Mouse (Mus musculus): Measurements from ENCODE around the gene Ess2. TPM values are rescaled to one million over a fixed set of nuclear protein-coding genes. Genes with fewer than 3 reads are reported as not detected.

The Ess2 gene
- total and polyA plus RNA-seq, 2 experiments = 3.4 to 8.7 TPM

DNA sequence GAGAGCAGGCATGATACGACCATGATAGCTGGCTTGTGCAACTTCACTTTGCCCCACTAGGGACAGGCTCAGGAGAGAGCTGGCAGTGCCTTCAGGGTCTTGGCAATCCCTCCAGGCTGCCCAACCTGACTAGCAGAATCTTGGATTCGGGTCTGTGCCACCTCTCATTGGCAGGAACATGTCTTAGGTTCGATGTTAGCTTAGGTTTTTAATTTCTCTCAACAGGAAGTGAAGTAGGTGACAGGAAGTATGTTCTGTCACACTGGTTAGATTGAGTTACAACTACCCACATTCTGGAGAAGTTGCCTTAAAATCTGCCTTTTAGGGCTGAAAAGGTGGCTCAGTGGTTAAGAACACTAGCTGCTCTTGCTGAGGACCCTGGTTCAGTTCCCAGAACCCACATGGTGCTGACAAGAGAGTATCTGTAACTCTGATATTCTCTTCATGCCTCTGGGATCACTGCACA is 23.3 kb upstream of the Ess2 start:
- Histone ChIP-seq H3K4me3 (ENCODE audit: insufficient read depth, low read depth, low read length) (no peak overlapping the region), H3K36me3 (ENCODE audit: control insufficient read depth, insufficient read depth, low read length) (no peaks in the 10 kb centered on the region), H3K27me3 (ENCODE audit: control insufficient read depth, insufficient read depth, low read length) (no peaks in the 10 kb centered on the region), H3K4me1 (ENCODE audit: control insufficient read depth, insufficient read depth, low read length) (no peaks in the 10 kb centered on the region; the same call in 1 of the 2 replicates), H3K9ac (ENCODE audit: low read depth, low read length) (no peak overlapping the region), H3K27ac (replicated peaks; ENCODE audit: insufficient read depth, low read depth, low read length) (no peak overlapping the region), H3K79me2 (ENCODE audit: control insufficient read depth, insufficient read depth, low read length) (no peaks in the 10 kb centered on the region)
- TF ChIP-seq CTCF (IDR thresholded peaks at IDR 0.05; ENCODE audit: low read depth, low read length) (no peak), POLR2A (IDR thresholded peaks at IDR 0.05; ENCODE audit: extremely low read depth, insufficient read depth, low read length) (no peak)
- no peak for DNase-seq (ENCODE audit: extremely low read depth, low read depth, low spot score)
- 45% methylated on average over 3 of the region's 3 CpGs for WGBS

DNA sequence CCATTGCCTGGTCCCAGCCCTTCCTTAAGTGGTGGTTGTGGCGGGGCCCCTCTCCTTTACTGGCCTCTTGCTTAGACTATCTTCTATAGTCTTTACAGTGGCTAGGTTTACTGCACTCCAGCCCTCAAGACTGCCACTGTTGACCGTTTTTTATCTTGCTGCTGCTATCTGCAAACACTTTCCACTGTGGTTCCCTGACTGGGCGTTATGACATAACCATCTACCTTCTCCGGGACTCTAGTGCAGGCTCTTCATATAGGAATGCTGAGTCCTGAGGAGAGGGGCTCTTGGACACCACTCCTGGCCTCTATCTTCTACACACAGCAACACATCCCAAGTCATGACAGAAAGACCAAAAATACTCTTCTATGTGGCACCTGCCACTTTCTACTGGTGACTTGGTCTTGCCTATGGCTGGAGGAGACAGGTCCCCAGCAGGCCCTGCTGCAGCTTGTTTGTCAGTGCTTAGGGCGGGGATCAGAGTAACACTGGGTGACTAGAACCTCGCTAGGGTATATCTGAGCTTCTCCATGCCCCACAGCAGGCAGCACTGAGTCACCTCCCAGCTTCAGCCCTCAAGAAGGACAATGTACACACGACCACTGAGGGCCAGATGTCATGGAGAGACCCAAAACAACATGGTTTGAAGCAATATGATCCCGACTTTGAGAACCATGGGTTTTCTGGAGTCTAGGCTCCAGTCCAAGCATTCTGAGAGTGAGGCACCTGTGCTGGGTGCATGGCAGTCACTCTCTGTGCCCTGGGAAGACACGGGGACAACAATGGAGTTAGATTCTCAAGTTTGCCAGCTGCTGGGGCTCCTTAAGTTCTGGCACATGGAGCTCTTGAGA is 22.7 kb upstream of the Ess2 start:
- WGBS = 71% methylated on average over 9 of the region's 9 CpGs
- Histone ChIP-seq H3K36me3 (ENCODE audit: control insufficient read depth, insufficient read depth, low read length) (no peaks in the 10 kb centered on the region), H3K4me1 (ENCODE audit: control insufficient read depth, insufficient read depth, low read length) (peaks cover 2% of the 10 kb centered on the region; the same call in 1 of the 2 replicates), H3K9ac (ENCODE audit: low read depth, low read length) (no peak overlapping the region), H3K79me2 (ENCODE audit: control insufficient read depth, insufficient read depth, low read length) (no peaks in the 10 kb centered on the region), H3K27me3 (ENCODE audit: control insufficient read depth, insufficient read depth, low read length) (no peaks in the 10 kb centered on the region), H3K4me3 (ENCODE audit: insufficient read depth, low read depth, low read length) (no peak overlapping the region), H3K27ac (replicated peaks; ENCODE audit: insufficient read depth, low read depth, low read length) (no peak overlapping the region)
- DNase-seq (ENCODE audit: extremely low read depth, low read depth, low spot score) = no peak
- TF ChIP-seq CTCF (IDR thresholded peaks at IDR 0.05; ENCODE audit: low read depth, low read length) (no peak), POLR2A (IDR thresholded peaks at IDR 0.05; ENCODE audit: extremely low read depth, insufficient read depth, low read length) (no peak)

DNA sequence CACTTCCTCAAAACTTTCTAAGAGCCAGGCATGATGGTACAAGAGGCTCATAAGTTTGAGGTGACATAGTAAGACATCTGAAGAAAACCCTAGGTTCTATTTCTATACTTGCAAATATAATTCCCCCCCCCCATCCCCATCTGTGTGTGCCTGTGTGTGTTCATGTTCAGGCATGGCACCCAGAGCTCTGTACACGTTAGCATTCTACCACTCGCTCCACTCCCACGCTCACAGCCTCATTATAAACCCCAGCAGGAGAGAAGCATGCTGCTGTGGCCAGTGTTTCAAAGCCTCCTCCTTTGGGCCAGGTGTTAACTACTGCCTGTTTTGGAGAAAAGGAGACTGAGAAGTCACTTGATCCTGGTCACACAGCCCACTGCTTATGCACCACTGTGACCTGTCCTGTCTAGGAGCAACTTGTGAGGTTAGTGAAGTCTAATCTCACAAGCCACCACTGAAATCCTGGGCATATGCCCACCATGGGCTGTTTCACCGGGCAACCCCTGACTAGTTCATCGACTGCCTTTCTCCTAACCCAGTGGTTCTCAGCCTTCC is 20.8 kb upstream of the Ess2 start:
- TF ChIP-seq POLR2A (IDR thresholded peaks at IDR 0.05; ENCODE audit: extremely low read depth, insufficient read depth, low read length) (no peak), CTCF (IDR thresholded peaks at IDR 0.05; ENCODE audit: low read depth, low read length) (no peak)
- H3K4me1 ChIP-seq (ENCODE audit: control insufficient read depth, insufficient read depth, low read length) = peaks cover 4% of the 10 kb centered on the region; the same call in 1 of the 2 replicates
- 83% methylated on average over 5 of the region's 5 CpGs for WGBS

DNA sequence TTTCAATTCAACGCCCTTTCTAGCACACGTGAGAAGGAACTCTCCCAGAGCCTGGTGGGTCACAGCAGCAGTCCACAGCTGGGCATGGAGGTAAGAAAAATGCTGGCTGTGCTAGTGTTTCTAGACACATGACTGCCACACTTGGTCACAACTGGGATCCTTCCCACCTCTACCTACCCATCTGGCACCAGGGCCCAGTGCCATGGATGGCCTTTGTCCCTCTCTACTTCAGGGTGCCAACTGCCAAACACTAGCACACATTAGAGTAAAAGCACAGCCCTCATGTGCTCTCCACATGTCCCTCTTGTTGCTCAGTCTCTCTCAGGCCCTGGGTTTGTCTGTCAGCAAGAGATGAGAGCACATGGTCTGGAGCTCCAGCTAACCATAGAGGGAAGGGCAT is 18.5 kb upstream of the Ess2 start:
- H3K36me3 ChIP-seq (ENCODE audit: control insufficient read depth, insufficient read depth, low read length) = peaks cover 2% of the 10 kb centered on the region; the same call in 1 of the 2 replicates
- H3K4me3 ChIP-seq (ENCODE audit: insufficient read depth, low read depth, low read length) = no peak overlapping the region
- DNase-seq (ENCODE audit: extremely low read depth, low read depth, low spot score) = peak; percentile 74
- H3K9ac ChIP-seq (ENCODE audit: low read depth, low read length) = no peak overlapping the region
- H3K27me3 ChIP-seq (ENCODE audit: control insufficient read depth, insufficient read depth, low read length) = no peaks in the 10 kb centered on the region
- peaks cover 13% of the 10 kb centered on the region for H3K4me1 ChIP-seq (ENCODE audit: control insufficient read depth, insufficient read depth, low read length)
- TF ChIP-seq POLR2A (IDR thresholded peaks at IDR 0.05; ENCODE audit: extremely low read depth, insufficient read depth, low read length) = no peak
- TF ChIP-seq CTCF (IDR thresholded peaks at IDR 0.05; ENCODE audit: low read depth, low read length) = no peak
- WGBS = 76% methylated on average over 2 of the region's 2 CpGs
- peaks cover 5% of the 10 kb centered on the region; the same call in 1 of the 2 replicates for H3K79me2 ChIP-seq (ENCODE audit: control insufficient read depth, insufficient read depth, low read length)
- no peak overlapping the region for H3K27ac ChIP-seq (replicated peaks; ENCODE audit: insufficient read depth, low read depth, low read length)

More for the DNA sequence above, 20.8 kb upstream of the Ess2 start:
- no peak overlapping the region for H3K9ac ChIP-seq (ENCODE audit: low read depth, low read length)
- no peak overlapping the region for H3K27ac ChIP-seq (replicated peaks; ENCODE audit: insufficient read depth, low read depth, low read length)
- H3K79me2 ChIP-seq (ENCODE audit: control insufficient read depth, insufficient read depth, low read length) = peaks cover 5% of the 10 kb centered on the region; the same call in 1 of the 2 replicates
- no peaks in the 10 kb centered on the region for H3K27me3 ChIP-seq (ENCODE audit: control insufficient read depth, insufficient read depth, low read length)
- no peak for DNase-seq (ENCODE audit: extremely low read depth, low read depth, low spot score)
- no peaks in the 10 kb centered on the region for H3K36me3 ChIP-seq (ENCODE audit: control insufficient read depth, insufficient read depth, low read length)
- H3K4me3 ChIP-seq (ENCODE audit: insufficient read depth, low read depth, low read length) = no peak overlapping the region

DNA sequence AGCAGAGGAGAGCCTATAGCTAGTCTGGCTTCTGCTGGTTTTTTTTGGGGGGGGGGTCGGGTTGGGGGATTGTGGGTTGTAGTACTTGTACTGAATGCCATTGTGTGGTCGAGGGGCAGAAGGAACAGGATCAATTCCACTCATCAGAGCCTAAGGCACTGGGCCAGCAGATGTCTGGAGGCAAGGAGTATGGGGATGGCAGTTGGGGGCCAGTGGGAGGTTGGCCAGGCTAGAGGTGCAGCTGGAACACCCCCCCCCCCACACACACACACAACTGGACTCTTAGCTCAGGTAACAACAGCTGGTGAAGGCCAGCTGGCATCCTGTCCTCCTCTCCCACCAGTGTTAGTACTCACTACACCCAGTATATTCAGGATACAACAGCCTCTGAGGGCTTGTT is 18.1 kb upstream of the Ess2 start:
- 26% methylated on average over 2 of the region's 2 CpGs for WGBS
- Histone ChIP-seq H3K27ac (replicated peaks; ENCODE audit: insufficient read depth, low read depth, low read length) (no peak overlapping the region), H3K79me2 (ENCODE audit: control insufficient read depth, insufficient read depth, low read length) (peaks cover 5% of the 10 kb centered on the region; the same call in 1 of the 2 replicates), H3K4me3 (ENCODE audit: insufficient read depth, low read depth, low read length) (no peak overlapping the region), H3K27me3 (ENCODE audit: control insufficient read depth, insufficient read depth, low read length) (no peaks in the 10 kb centered on the region), H3K36me3 (ENCODE audit: control insufficient read depth, insufficient read depth, low read length) (peaks cover 2% of the 10 kb centered on the region; the same call in 1 of the 2 replicates), H3K4me1 (ENCODE audit: control insufficient read depth, insufficient read depth, low read length) (peaks cover 13% of the 10 kb centered on the region), H3K9ac (ENCODE audit: low read depth, low read length) (no peak overlapping the region)
- no peak for DNase-seq (ENCODE audit: extremely low read depth, low read depth, low spot score)
- TF ChIP-seq POLR2A (IDR thresholded peaks at IDR 0.05; ENCODE audit: extremely low read depth, insufficient read depth, low read length) (no peak), CTCF (IDR thresholded peaks at IDR 0.05; ENCODE audit: low read depth, low read length) (no peak)

Measured in liver, adult 2 months (tissue).